Mouse (Mus musculus) ES-E14 (cell line): ENCODE measurements at regions not wholly inside any gene's neighbourhood (a gene's known extent, or its start where the extent isn't known, plus 50 kb on each side); places are given as distances from the start of the nearest gene placed in this dataset.

Experiments used
- DNase-seq: peaks from one replicate; pipeline ENCODE4 v3.0.0-alpha.2; 2013; ENCODE audit warnings: low read depth, low spot score
- H3K27ac ChIP-seq: 2 replicates; pipeline ENCODE4 v1.5.1; 2012; ENCODE audit warnings: low read depth, mild to moderate bottlenecking, low read length, moderate library complexity, mixed read lengths; ENCODE audit not compliant: poor library complexity, insufficient read depth, severe bottlenecking
- H3K36me3 ChIP-seq: 2 replicates; pipeline ENCODE4 v1.6.1; 2012; ENCODE audit warnings: mild to moderate bottlenecking, low read length, moderate library complexity, mixed read lengths; ENCODE audit not compliant: control insufficient read depth, poor library complexity, insufficient read depth, severe bottlenecking
- H3K4me1 ChIP-seq, 2 experiments: fragments of 150-350 bp in 1 of 2; sonication (generic) in 1 of 2; 2 replicates each; pipeline ENCODE4 v1.6.1; 2012; ENCODE audit warnings: low read length in 2 of 2, mild to moderate bottlenecking in 1 of 2, mixed read lengths in 1 of 2; ENCODE audit not compliant: control insufficient read depth in 2 of 2, insufficient read depth in 2 of 2, poor library complexity in 1 of 2
- H3K4me3 ChIP-seq, 2 experiments: fragments of 150-350 bp in 1 of 2; sonication (generic) in 1 of 2; 2 replicates each; pipeline ENCODE4 v1.5.1; 2012; ENCODE audit warnings: low read length in 2 of 2, low read depth in 1 of 2, mild to moderate bottlenecking in 1 of 2, mixed read lengths in 1 of 2; ENCODE audit not compliant: insufficient read depth in 1 of 2, poor library complexity in 1 of 2, severe bottlenecking in 1 of 2
- H3K9ac ChIP-seq: 2 replicates; pipeline ENCODE4 v1.6.1; 2012; ENCODE audit warnings: low read depth, mild to moderate bottlenecking, low read length, mixed read lengths; ENCODE audit not compliant: poor library complexity, insufficient read depth, severe bottlenecking
- H3K9me3 ChIP-seq: fragments of 150-350 bp; sonication (generic); 2 replicates; pipeline ENCODE4 v1.6.1; 2012; ENCODE audit warnings: low read depth, mild to moderate bottlenecking, low read length; ENCODE audit not compliant: control insufficient read depth, insufficient read depth
- CHD2 ChIP-seq: IDR thresholded peaks from 2 replicates; pipeline ENCODE4 v1.6.1; 2014; ENCODE audit warnings: mild to moderate bottlenecking, low read depth, low read length, inconsistent platforms
- HCFC1 ChIP-seq: IDR thresholded peaks from 2 replicates; pipeline ENCODE4 v1.6.1; 2012; ENCODE audit warnings: low read length, inconsistent platforms, borderline replicate concordance; ENCODE audit not compliant: insufficient read depth
- MAFK ChIP-seq: IDR thresholded peaks from 2 replicates; pipeline ENCODE4 v1.6.1; 2014; ENCODE audit warnings: mild to moderate bottlenecking, low read depth, low read length, inconsistent platforms; ENCODE audit not compliant: insufficient read depth
- ZC3H11A ChIP-seq: IDR thresholded peaks from 2 replicates; pipeline ENCODE4 v1.6.1; 2012; ENCODE audit warnings: low read depth, mild to moderate bottlenecking, inconsistent platforms, low read length, borderline replicate concordance
- ZNF384 ChIP-seq: IDR thresholded peaks from 2 replicates; pipeline ENCODE4 v1.6.1; 2012; ENCODE audit warnings: low read depth, low read length, inconsistent platforms
- in situ Hi-C, 2 experiments: fragments of 600-800 bp; cut with MboI; formaldehyde crosslinking; loops; one replicate each; pipeline ENCODE4 v1.15.1; 2025; ENCODE audit warnings: low sequenced_read_pairs in 2 of 2, inconsistent platforms in 1 of 2; ENCODE audit not compliant: unreplicated experiment in 2 of 2

DNA sequence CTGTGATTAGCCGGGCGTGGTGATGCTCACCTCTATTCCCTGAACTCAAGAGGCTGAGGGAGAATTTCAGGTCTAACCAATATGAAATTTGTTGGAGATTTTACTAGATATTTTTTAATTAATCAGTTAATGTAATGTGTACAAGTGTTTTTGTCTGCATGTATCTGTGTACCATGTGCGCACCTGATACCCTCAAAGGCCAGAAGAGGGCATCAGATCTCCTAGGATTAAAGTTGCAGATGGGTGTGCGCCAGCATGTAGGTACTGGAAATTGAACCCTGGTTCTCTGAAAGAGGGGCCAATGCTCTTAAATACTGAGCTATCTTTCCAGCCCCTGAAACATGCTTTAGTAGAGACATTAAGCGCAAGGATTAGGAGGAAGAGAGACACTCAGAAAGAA lies 160.2 kb downstream of the Mycn start:
- Histone ChIP-seq H3K9me3 (no peaks in the 10 kb centered on the region), H3K9ac (no peak overlapping the region), H3K36me3 (peaks cover 2% of the 10 kb centered on the region; the same call in 1 of the 2 replicates), H3K4me3 (no peak overlapping the region), H3K4me1 (peaks cover 9 to 12% of the 10 kb centered on the region in 2 experiments), H3K27ac (no peak overlapping the region)
- no peak for TF ChIP-seq MAFK
- TF ChIP-seq HCFC1, result no peak
- TF ChIP-seq ZC3H11A, result peak; percentile 83
- TF ChIP-seq ZNF384, result no peak
- no peak for TF ChIP-seq CHD2
- in situ Hi-C loops, result loop anchor here (5.0 to 10.0 kb wide), 2 partner anchors 153 to 161 kb away; partner anchors contain the start of gene Mycn (in 1 of the 2)
- no peak for DNase-seq

DNA sequence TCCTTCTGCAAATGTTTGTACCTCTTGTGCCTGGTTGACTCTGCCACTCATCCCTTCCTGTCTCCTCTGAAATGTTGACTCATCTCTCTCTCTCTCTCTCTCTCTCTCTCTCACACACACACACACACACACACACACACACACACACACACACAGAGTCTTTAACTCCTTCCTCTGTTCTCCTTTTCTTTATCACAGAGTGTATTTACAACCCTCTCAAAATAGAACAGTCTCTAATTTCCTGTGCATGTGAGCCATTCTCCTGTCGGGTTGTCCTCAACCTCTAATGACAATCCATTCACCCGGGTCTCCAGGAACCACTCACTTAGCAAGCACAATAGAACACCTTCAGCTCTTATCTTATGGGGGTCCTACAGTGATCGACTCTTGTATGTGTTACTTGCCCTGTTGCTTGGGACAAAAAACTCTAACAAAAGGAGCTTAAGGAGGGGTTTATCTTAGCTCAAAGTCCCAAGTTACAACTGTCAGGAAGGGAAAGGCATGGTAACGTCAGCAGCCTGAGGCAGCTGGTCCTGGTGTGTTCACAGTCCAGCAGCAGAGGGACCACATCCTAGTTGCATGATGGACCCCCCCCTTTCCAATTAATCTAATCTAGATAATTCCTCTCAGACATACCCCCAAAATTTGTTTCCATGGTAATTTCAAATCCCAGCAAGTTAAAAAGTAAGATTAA lies 163.0 kb downstream of the Mycn start:
- in situ Hi-C loops, result no loop called here
- Histone ChIP-seq H3K27ac (no peak overlapping the region), H3K36me3 (peaks cover 2% of the 10 kb centered on the region; the same call in 1 of the 2 replicates), H3K9ac (no peak overlapping the region), H3K4me1 (peaks cover 3 to 4% of the 10 kb centered on the region in 2 experiments), H3K9me3 (no peaks in the 10 kb centered on the region), H3K4me3 (no peak overlapping the region)
- no peak for DNase-seq
- no peak for TF ChIP-seq MAFK
- TF ChIP-seq ZC3H11A, result no peak
- TF ChIP-seq ZNF384, result no peak
- TF ChIP-seq HCFC1, result no peak
- TF ChIP-seq CHD2, result no peak

- Histone ChIP-seq H3K36me3 (no peaks in the 10 kb centered on the region; the same call in 1 of the 2 replicates), H3K27ac (no peak overlapping the region)
- in situ Hi-C loops, result no loop called here
Observed at GRCm38 (mm10) chr12:12777422-12777821, 164.3 kb downstream of the Mycn start.

GRCm38 (mm10) chr12:12776783-12777182 lies 164.9 kb downstream of the Mycn start:
- peaks cover 0 to 3% of the 10 kb centered on the region in 2 experiments; a peak in 3 of 4 replicates for H3K4me1 ChIP-seq
- H3K4me3 ChIP-seq, result no peak overlapping the region
- in situ Hi-C loops, result no loop called here
- H3K9ac ChIP-seq, result no peak overlapping the region
- H3K36me3 ChIP-seq, result no peaks in the 10 kb centered on the region; the same call in 1 of the 2 replicates
- no peaks in the 10 kb centered on the region for H3K9me3 ChIP-seq
- TF ChIP-seq MAFK (no peak), CHD2 (no peak), ZC3H11A (no peak), ZNF384 (no peak), HCFC1 (no peak)
- no peak for DNase-seq
- no peak overlapping the region for H3K27ac ChIP-seq

More at GRCm38 (mm10) chr12:12777422-12777821, 164.3 kb downstream of the Mycn start:
- no peak overlapping the region for H3K4me3 ChIP-seq
- peaks cover 0 to 3% of the 10 kb centered on the region in 2 experiments; a peak in 3 of 4 replicates for H3K4me1 ChIP-seq
- no peak for TF ChIP-seq ZC3H11A
- H3K9me3 ChIP-seq, result no peaks in the 10 kb centered on the region
- no peak overlapping the region for H3K9ac ChIP-seq
- DNase-seq, result no peak

GRCm38 (mm10) chr12:12770970-12771369 lies 170.7 kb downstream of the Mycn start:
- no peak overlapping the region for H3K9ac ChIP-seq
- TF ChIP-seq MAFK (no peak), ZC3H11A (no peak), CHD2 (no peak), HCFC1 (no peak), ZNF384 (no peak)

More at GRCm38 (mm10) chr12:12770970-12771369, 170.7 kb downstream of the Mycn start:
- Histone ChIP-seq H3K4me1 (no peaks in the 10 kb centered on the region), H3K4me3 (no peak overlapping the region), H3K9me3 (no peaks in the 10 kb centered on the region), H3K36me3 (no peaks in the 10 kb centered on the region), H3K27ac (no peak overlapping the region)
- in situ Hi-C loops, result no loop called here
- no peak for DNase-seq
